In the genomic region with DNA sequence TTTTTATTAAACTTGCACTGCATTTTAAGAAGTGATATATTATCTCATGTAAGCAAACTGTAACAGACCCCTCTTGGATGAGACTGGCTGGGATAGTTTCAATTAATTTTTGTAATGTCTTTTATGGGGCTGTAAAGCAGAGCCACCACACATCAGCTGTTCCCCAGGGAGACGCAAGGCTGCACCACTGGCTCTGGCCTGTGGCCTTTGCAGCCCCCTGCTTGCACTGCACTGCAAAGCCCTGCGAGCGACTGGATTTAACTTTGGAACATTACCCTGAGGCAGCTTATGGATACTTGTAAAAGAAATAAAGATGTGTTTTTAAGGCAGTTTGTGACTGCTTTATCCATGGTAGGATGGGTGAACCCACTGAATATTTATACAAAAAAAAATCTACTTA, we compare ENCODE assay signal across 20 mouse cellular contexts.
DNase-seq lines count a peak whose midpoint lies in the region; ATAC-seq and TF ChIP-seq lines count a peak whose summit lies in the region.
"Had no signal": no experiment of that assay in that cellular context is flagged by ENCODE, and none has a peak within 500 bp of the region (broad histone marks: within the 10 kb centered on the region; RNA-seq: fewer than 3 reads in every experiment).

No protein-coding gene starts in this region.

- DNase-seq in hindbrain, postnatal 0 days (ENCODE audit: low spot score): no peak
- DNase-seq in kidney, postnatal 4 days: peak; percentile 12 to 24
- no peak for DNase-seq in kidney, postnatal 36 days
- DNase-seq in embryo, embryonic 10.5 days (ENCODE audit: low spot score): peak; percentile 12
- no peak for DNase-seq in spleen, postnatal 36 days (ENCODE audit: low spot score in 2 of 2)
- DNase-seq: cerebellum, adult 9-10 months; forebrain, postnatal 0 days; gastrocnemius, adult 2 months; kidney, adult 11 months; layer of hippocampus, postnatal 36 days; lung, embryonic 14.5 days; retina, postnatal 1 day; right cerebral cortex, postnatal 25 days; spleen, adult 18-20 months had no signal

- H3K36me3 ChIP-seq in hindbrain, embryonic 12.5 days: 0 out of 2 replicates have a peak, but pooled peaks cover 3% of the 10 kb centered on the region
- no peaks in the 10 kb centered on the region for H3K36me3 ChIP-seq in hindbrain, postnatal 0 days (ENCODE audit: insufficient read depth, low read length)
- H3K36me3 ChIP-seq in limb, embryonic 13.5 days: no peaks in the 10 kb centered on the region
- H3K36me3 ChIP-seq: embryonic facial prominence, embryonic 12.5 days; heart, embryonic 10.5 days had no signal

- no peaks in the 10 kb centered on the region for H3K9me3 ChIP-seq in hindbrain, embryonic 12.5 days (replicated peaks)
- H3K9me3 ChIP-seq in hindbrain, postnatal 0 days (ENCODE audit: low read length): no peaks in the 10 kb centered on the region
- H3K9me3 ChIP-seq in limb, embryonic 13.5 days: no peaks in the 10 kb centered on the region
- H3K9me3 ChIP-seq: embryonic facial prominence, embryonic 12.5 days; heart, embryonic 10.5 days had no signal

- no peaks in the 10 kb centered on the region for H3K27me3 ChIP-seq in hindbrain, embryonic 12.5 days
- H3K27me3 ChIP-seq in hindbrain, postnatal 0 days (ENCODE audit: insufficient read depth, low read length): no peaks in the 10 kb centered on the region
- H3K27me3 ChIP-seq in limb, embryonic 13.5 days: peaks cover 4% of the 10 kb centered on the region; the same call in 1 of the 2 replicates
- H3K27me3 ChIP-seq: embryonic facial prominence, embryonic 12.5 days; Patski had no signal

- peaks cover 7% of the 10 kb centered on the region for H3K4me1 ChIP-seq in hindbrain, embryonic 12.5 days
- H3K4me1 ChIP-seq in hindbrain, postnatal 0 days (ENCODE audit: insufficient read depth, low read length): no peaks in the 10 kb centered on the region
- H3K4me1 ChIP-seq in limb, embryonic 13.5 days: peaks cover 17% of the 10 kb centered on the region

- no peak overlapping the region for H3K9ac ChIP-seq in hindbrain, embryonic 12.5 days
- no peak overlapping the region for H3K9ac ChIP-seq in hindbrain, postnatal 0 days (replicated peaks; ENCODE audit: low read length)
- H3K9ac ChIP-seq in limb, embryonic 13.5 days: no peak overlapping the region
- H3K9ac ChIP-seq: embryonic facial prominence, embryonic 12.5 days; forebrain, postnatal 0 days; liver, embryonic 14.5 days; lung, embryonic 14.5 days had no signal

- H3K27ac ChIP-seq in hindbrain, embryonic 12.5 days: no peak overlapping the region
- no peak overlapping the region for H3K27ac ChIP-seq in hindbrain, postnatal 0 days
- H3K27ac ChIP-seq in limb, embryonic 13.5 days: no peak overlapping the region
- H3K27ac ChIP-seq: embryonic facial prominence, embryonic 12.5 days; gastrocnemius, adult 2 months; heart, embryonic 10.5 days; liver, embryonic 14.5 days had no signal

- no peak overlapping the region for H3K4me2 ChIP-seq in hindbrain, embryonic 12.5 days (replicated peaks)
- H3K4me2 ChIP-seq in hindbrain, postnatal 0 days (ENCODE audit: low read depth, low read length): no peak overlapping the region
- H3K4me2 ChIP-seq in limb, embryonic 13.5 days (replicated peaks): no peak overlapping the region
- H3K4me2 ChIP-seq: embryonic facial prominence, embryonic 12.5 days; lung, embryonic 14.5 days had no signal

- WGBS in hindbrain, embryonic 12.5 days: 60% methylated on average over 3 of the region's 3 CpGs
- 56% methylated on average over 3 of the region's 3 CpGs for WGBS in hindbrain, postnatal 0 days
- WGBS in limb, embryonic 13.5 days: 19% methylated on average over 3 of the region's 3 CpGs

- 0 out of 2 replicates have a peak, but pooled peaks have one; percentile 35 for ATAC-seq in hindbrain, embryonic 12.5 days (ENCODE audit: low FRiP score)
- no peak for ATAC-seq in hindbrain, postnatal 0 days
- ATAC-seq in limb, embryonic 13.5 days (ENCODE audit: low FRiP score, low read depth): peak; percentile 48; the same call in 1 of the 2 replicates
- ATAC-seq: forebrain, postnatal 0 days; Patski had no signal

- TF ChIP-seq CTCF in hindbrain, postnatal 0 days (IDR thresholded peaks at IDR 0.05; ENCODE audit: low read depth): no peak

- H3K4me3 ChIP-seq in hindbrain, embryonic 12.5 days: no peak overlapping the region
- H3K4me3 ChIP-seq in hindbrain, postnatal 0 days (ENCODE audit: low read length): no peak overlapping the region
- no peak overlapping the region for H3K4me3 ChIP-seq in limb, embryonic 13.5 days
- H3K4me3 ChIP-seq: embryonic facial prominence, embryonic 12.5 days; gastrocnemius, adult 2 months; heart, embryonic 10.5 days had no signal

Comparison
In these comparisons a context has a peak if more than half of its experiments do, and no peak if none do; other contexts are left out.
1. DNase-seq: peak in kidney, postnatal 4 days (2 of 2) and embryo, embryonic 10.5 days (single experiment); none in hindbrain, postnatal 0 days (single experiment), kidney, postnatal 36 days (0 of 2) and spleen, postnatal 36 days (0 of 2).